Mouse (Mus musculus): ENCODE data around the gene Aste1. TPM values are rescaled to one million over a fixed set of nuclear protein-coding genes. Genes with fewer than 3 reads are reported as not detected.

Gene Aste1
- polyA plus RNA-seq (2015; fragmentation: Nextera tagmentation; extraction: Ambion mirVana): 10.1 and 12.6 TPM in 2 replicates

DNA sequence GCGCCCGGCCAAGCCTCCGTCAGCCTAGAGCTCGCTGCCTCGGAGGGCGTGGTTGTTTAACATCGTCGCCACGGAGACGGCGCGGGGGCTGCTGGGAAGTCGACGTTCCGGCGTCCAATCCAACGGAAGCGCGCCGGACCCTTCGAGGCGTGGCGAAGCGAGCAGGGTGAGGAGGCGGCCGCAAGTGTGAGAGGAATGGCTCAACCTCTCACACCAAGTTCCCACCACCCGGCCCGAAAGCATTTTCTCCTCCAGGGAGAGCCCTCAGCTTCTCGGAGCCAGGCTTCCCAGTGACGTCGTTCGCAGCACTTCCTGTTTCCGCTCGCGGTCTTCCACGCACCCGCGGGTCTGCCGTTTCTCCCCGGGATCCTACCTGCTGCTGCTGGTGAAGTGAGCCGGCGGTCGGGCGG is at the start of gene Aste1, which contains the start of gene Nek11:
Gene Aste1, plus strand, starts transcription at position 175 of the 410 bp plus-strand sequence.
Gene Nek11, minus strand, starts transcription at position 307 of the 410 bp plus-strand sequence.
- Histone ChIP-seq H3K4me1 (peaks cover 48% of the 10 kb centered on the region), H3K4me2 (peak within 1 kb of the TSS; percentile 74), H3K36me3 (peaks cover 4% of the 10 kb centered on the region; the same call in 1 of the 2 replicates), H3K9me3 (replicated peaks) (no peaks in the 10 kb centered on the region), H3K4me3 (replicated peaks) (peak within 1 kb of the TSS; percentile 59), H3K27ac (replicated peaks) (peak within 1 kb of the TSS; percentile 83), H3K9ac (replicated peaks) (peak within 1 kb of the TSS; percentile 55), H3K27me3 (replicated peaks) (no peaks in the 10 kb centered on the region)
- peak; percentile 96 for ATAC-seq (ENCODE audit: low FRiP score)
- WGBS: under 1% methylated on average over 44 of the region's 44 CpGs

DNA sequence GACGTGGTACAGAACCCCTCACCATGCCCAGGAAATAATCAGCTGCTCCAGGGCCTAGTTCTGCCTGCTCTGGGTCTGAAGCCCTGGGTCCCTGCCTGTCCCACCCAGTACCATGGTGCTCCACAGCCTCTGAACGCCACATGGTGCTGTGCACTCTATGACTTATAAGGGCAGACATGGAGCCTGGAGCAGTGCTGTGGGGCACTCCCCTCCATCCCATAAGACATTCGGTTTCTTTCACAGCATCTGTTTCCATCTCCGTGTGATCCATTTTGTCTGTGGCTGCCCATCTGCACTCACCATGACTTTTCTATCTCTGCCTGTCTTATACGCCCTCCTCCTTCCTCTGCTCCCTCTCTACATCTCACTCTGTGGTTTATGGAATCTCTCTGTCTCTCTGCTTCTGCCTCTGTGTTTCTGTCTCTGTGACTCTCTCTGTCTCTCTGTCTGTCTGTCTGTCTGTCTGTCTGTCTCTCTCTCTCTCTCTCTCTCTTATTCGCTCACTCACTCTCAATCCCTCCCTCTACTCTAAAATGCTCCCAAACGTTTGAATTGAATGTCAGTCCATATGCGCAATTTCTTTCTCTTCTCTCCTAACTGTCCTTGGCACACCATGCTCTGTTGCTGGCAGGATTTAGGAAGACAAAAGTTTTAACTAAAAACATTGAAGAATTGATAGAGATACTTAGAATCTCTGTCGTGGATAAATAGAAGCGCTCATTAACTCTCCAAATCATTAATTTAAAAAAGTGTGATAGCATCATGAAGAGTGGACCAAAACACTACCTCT is 46.8 kb upstream of the Aste1 start:
- peak overlapping the region; percentile 28; the same call in 1 of the 2 replicates for H3K27ac ChIP-seq (replicated peaks)
- H3K4me1 ChIP-seq: peaks cover 14% of the 10 kb centered on the region
- no peak overlapping the region for H3K9ac ChIP-seq (replicated peaks)
- no peak overlapping the region for H3K4me2 ChIP-seq
- no peaks in the 10 kb centered on the region for H3K36me3 ChIP-seq
- no peaks in the 10 kb centered on the region for H3K9me3 ChIP-seq (replicated peaks)
- no peak overlapping the region for H3K4me3 ChIP-seq (replicated peaks)
- no peaks in the 10 kb centered on the region for H3K27me3 ChIP-seq (replicated peaks)
- ATAC-seq (ENCODE audit: low FRiP score): no peak
- 64% methylated on average over 10 of the region's 10 CpGs for WGBS

DNA sequence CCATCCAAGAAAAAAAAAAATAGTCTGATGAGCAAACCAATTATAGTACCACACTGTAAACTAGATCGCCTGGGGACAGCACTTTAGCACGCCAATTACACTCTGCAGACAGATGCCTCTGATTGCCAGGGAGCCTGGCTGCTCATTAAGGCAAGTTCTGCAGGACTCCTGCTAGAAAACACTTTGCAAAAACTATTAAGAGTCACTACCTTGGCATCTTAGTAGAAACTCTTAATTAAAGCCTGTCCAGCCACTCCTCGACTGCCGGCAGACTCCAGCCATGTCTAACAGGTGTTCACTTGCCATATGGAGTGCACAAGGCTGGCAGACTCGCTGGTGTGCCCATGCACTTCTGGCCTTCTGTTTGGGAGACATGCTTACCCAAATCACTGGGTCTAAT is 46.2 kb upstream of the Aste1 start:
- Histone ChIP-seq H3K9ac (replicated peaks) (no peak overlapping the region), H3K36me3 (no peaks in the 10 kb centered on the region), H3K9me3 (replicated peaks) (no peaks in the 10 kb centered on the region), H3K4me2 (no peak overlapping the region), H3K27me3 (replicated peaks) (no peaks in the 10 kb centered on the region), H3K27ac (replicated peaks) (no peak overlapping the region), H3K4me1 (peaks cover 14% of the 10 kb centered on the region), H3K4me3 (replicated peaks) (no peak overlapping the region)
- 36% methylated on average over 5 of the region's 5 CpGs for WGBS
- no peak for ATAC-seq (ENCODE audit: low FRiP score)

GRCm38 (mm10) chr9:105362181-105362580 is 33.0 kb upstream of the Aste1 start:
- Histone ChIP-seq H3K4me3 (replicated peaks) (no peak overlapping the region), H3K9ac (replicated peaks) (no peak overlapping the region), H3K4me1 (no peaks in the 10 kb centered on the region), H3K36me3 (no peaks in the 10 kb centered on the region), H3K9me3 (replicated peaks) (no peaks in the 10 kb centered on the region), H3K27ac (replicated peaks) (no peak overlapping the region), H3K4me2 (no peak overlapping the region), H3K27me3 (replicated peaks) (no peaks in the 10 kb centered on the region)
- ATAC-seq (ENCODE audit: low FRiP score): no peak
- 88% methylated on average over 2 of the region's 2 CpGs for WGBS

DNA sequence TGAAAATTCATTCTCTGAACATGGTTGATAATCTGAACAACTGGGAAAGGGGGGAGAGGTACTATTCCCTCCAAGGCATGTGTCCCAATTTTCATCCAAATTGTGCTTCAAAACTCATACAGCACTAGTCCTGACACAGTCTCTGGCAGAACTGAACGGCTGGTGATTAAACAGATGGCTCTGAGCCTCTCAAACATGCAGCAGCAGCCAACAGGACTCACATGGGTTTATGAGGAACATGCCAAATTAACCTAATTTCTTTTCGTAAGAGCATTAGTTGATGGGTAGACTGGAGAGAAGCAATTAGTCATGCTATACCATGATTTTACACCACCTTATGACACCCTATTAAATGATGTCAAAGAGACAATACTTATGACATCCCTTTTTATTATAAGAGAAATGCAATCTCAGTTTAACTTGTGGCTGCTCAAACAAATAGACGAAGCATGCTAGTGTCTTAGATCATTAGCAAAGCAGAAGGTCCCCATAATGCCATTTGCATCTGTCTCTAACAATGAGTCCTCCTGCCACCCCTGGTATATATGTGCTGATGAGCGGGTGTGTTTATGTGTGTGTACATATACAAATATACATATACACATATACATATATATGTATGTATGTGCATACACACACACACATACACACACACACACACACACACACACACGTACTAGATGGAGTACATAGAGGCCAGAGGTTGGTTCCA is 31.5 kb upstream of the Aste1 start:
- Histone ChIP-seq H3K27ac (replicated peaks) (no peak overlapping the region), H3K36me3 (no peaks in the 10 kb centered on the region), H3K27me3 (replicated peaks) (no peaks in the 10 kb centered on the region), H3K9me3 (replicated peaks) (no peaks in the 10 kb centered on the region), H3K4me1 (0 out of 2 replicates have a peak, but pooled peaks cover 1% of the 10 kb centered on the region), H3K4me2 (no peak overlapping the region), H3K4me3 (replicated peaks) (no peak overlapping the region), H3K9ac (replicated peaks) (no peak overlapping the region)
- WGBS: 61% methylated on average over 5 of the region's 5 CpGs
- ATAC-seq (ENCODE audit: low FRiP score): no peak; the same call in 1 of the 2 replicates

GRCm38 (mm10) chr9:105366199-105366598 is 29.0 kb upstream of the Aste1 start:
- Histone ChIP-seq H3K36me3 (no peaks in the 10 kb centered on the region), H3K4me2 (no peak overlapping the region), H3K4me3 (replicated peaks) (no peak overlapping the region), H3K27ac (replicated peaks) (no peak overlapping the region), H3K9me3 (replicated peaks) (no peaks in the 10 kb centered on the region), H3K27me3 (replicated peaks) (no peaks in the 10 kb centered on the region), H3K9ac (replicated peaks) (no peak overlapping the region), H3K4me1 (0 out of 2 replicates have a peak, but pooled peaks cover 2% of the 10 kb centered on the region)
- 91% methylated on average over 4 of the region's 4 CpGs for WGBS
- ATAC-seq (ENCODE audit: low FRiP score): no peak

- Histone ChIP-seq H3K27ac (replicated peaks) (no peak overlapping the region), H3K36me3 (no peaks in the 10 kb centered on the region), H3K4me3 (replicated peaks) (no peak overlapping the region), H3K27me3 (replicated peaks) (no peaks in the 10 kb centered on the region), H3K9ac (replicated peaks) (no peak overlapping the region), H3K9me3 (replicated peaks) (no peaks in the 10 kb centered on the region), H3K4me1 (0 out of 2 replicates have a peak, but pooled peaks cover 2% of the 10 kb centered on the region), H3K4me2 (no peak overlapping the region)
- WGBS: 84% methylated on average over 3 of the region's 3 CpGs
- no peak for ATAC-seq (ENCODE audit: low FRiP score)
Measured at GRCm38 (mm10) chr9:105368605-105369004, 26.6 kb upstream of the Aste1 start.

GRCm38 (mm10) chr9:105374361-105374760 is 20.8 kb upstream of the Aste1 start:
- H3K27me3 ChIP-seq (replicated peaks): no peaks in the 10 kb centered on the region
- no peak overlapping the region for H3K4me2 ChIP-seq
- no peaks in the 10 kb centered on the region for H3K4me1 ChIP-seq
- no peak for ATAC-seq (ENCODE audit: low FRiP score)
- H3K9me3 ChIP-seq (replicated peaks): no peaks in the 10 kb centered on the region
- 34% methylated on average over 5 of the region's 5 CpGs for WGBS
- no peak overlapping the region for H3K9ac ChIP-seq (replicated peaks)
- no peak overlapping the region for H3K4me3 ChIP-seq (replicated peaks)
- H3K27ac ChIP-seq (replicated peaks): no peak overlapping the region
- no peaks in the 10 kb centered on the region for H3K36me3 ChIP-seq

GRCm38 (mm10) chr9:105376411-105376810 is 18.8 kb upstream of the Aste1 start:
- no peaks in the 10 kb centered on the region for H3K27me3 ChIP-seq (replicated peaks)
- no peak overlapping the region for H3K4me3 ChIP-seq (replicated peaks)
- H3K4me2 ChIP-seq: no peak overlapping the region
- no peaks in the 10 kb centered on the region for H3K9me3 ChIP-seq (replicated peaks)
- no peak for ATAC-seq (ENCODE audit: low FRiP score)
- no peak overlapping the region for H3K9ac ChIP-seq (replicated peaks)
- no peak overlapping the region for H3K27ac ChIP-seq (replicated peaks)
- 73% methylated on average over 7 of the region's 7 CpGs for WGBS
- no peaks in the 10 kb centered on the region for H3K36me3 ChIP-seq
- H3K4me1 ChIP-seq: peaks cover 7% of the 10 kb centered on the region

GRCm38 (mm10) chr9:105376954-105377530 is 18.1 kb upstream of the Aste1 start:
- no peak overlapping the region for H3K4me3 ChIP-seq (replicated peaks)
- WGBS: 72% methylated on average over 7 of the region's 7 CpGs
- H3K27me3 ChIP-seq (replicated peaks): no peaks in the 10 kb centered on the region
- ATAC-seq (ENCODE audit: low FRiP score): peak; percentile 57; the same call in 1 of the 2 replicates
- H3K36me3 ChIP-seq: no peaks in the 10 kb centered on the region
- H3K4me2 ChIP-seq: no peak overlapping the region
- H3K9me3 ChIP-seq (replicated peaks): no peaks in the 10 kb centered on the region
- H3K27ac ChIP-seq (replicated peaks): no peak overlapping the region
- peaks cover 7% of the 10 kb centered on the region for H3K4me1 ChIP-seq
- H3K9ac ChIP-seq (replicated peaks): no peak overlapping the region

- Histone ChIP-seq H3K27me3 (replicated peaks) (no peaks in the 10 kb centered on the region), H3K4me2 (no peak overlapping the region), H3K36me3 (no peaks in the 10 kb centered on the region), H3K9me3 (replicated peaks) (no peaks in the 10 kb centered on the region), H3K4me1 (peaks cover 7% of the 10 kb centered on the region), H3K4me3 (replicated peaks) (no peak overlapping the region), H3K9ac (replicated peaks) (no peak overlapping the region), H3K27ac (replicated peaks) (no peak overlapping the region)
- WGBS: 76% methylated on average over 3 of the region's 3 CpGs
- no peak for ATAC-seq (ENCODE audit: low FRiP score)
Measured at GRCm38 (mm10) chr9:105377622-105378021, 17.6 kb upstream of the Aste1 start.
